Mouse (Mus musculus): ENCODE measurements around the gene Cers2. TPM values are rescaled to one million over a fixed set of nuclear protein-coding genes. Genes with fewer than 3 reads are reported as not detected.

Cers2 gene
- polyA plus RNA-seq (2012; rRNA removed) = 89.6 and 100 TPM in 2 replicates

GRCm38 (mm10) chr3:95314486-95315093 lies at the start of gene Cers2:
Gene Cers2, plus strand, starts transcription at chr3:95314791.
- DNase-seq (ENCODE audit: low read depth) = peak; percentile 43
- TF ChIP-seq CTCF (IDR thresholded peaks at IDR 0.05; ENCODE audit: borderline replicate concordance, extremely low read depth, insufficient read depth, insufficient read length) (no peak), POLR2A (IDR thresholded peaks at IDR 0.05; ENCODE audit: borderline replicate concordance, extremely low read depth, insufficient read depth, insufficient read length, poor library complexity, severe bottlenecking) (no peak)

DNA sequence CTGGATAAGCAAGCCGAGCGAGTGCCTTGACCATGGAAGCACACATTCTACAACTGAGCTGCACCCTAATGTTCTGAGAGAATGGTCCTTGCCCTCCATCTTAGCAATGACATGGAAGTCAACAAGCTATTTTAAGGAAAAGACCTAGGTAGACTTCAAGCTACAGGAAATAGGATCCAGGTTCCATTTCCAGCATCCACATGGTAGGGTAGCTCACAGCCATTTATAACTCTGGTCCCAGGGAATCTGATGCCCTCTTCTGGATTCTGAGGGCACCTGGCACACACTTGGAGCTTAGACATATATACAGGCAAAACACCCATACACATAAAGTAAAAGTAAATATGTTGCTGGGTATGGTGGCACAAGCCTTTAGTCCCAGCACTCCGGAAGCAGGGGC lies 48.5 kb upstream of the Cers2 start:
- DNase-seq (ENCODE audit: low read depth) = no peak
- TF ChIP-seq POLR2A (IDR thresholded peaks at IDR 0.05; ENCODE audit: borderline replicate concordance, extremely low read depth, insufficient read depth, insufficient read length, poor library complexity, severe bottlenecking) (no peak), CTCF (IDR thresholded peaks at IDR 0.05; ENCODE audit: borderline replicate concordance, extremely low read depth, insufficient read depth, insufficient read length) (no peak)

DNA sequence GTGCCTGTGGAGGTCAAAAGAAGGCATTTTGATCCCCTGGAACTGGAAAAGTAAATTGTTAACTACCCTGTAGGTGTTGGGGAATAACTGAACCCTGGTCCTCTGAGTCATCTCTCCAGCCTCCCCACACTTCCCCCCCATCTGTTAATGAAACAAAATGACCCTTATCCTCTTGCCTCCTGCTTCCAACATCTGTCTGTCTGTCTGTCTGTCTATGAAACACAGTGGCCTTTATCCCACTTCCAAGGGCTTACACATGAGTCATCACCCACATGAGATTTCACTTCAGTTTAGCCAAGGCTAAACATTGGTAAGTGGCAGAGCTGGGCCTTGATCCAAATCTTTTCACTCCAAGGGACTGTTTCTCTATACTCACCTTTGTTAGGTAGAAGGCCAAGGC lies 46.7 kb upstream of the Cers2 start:
- no peak for TF ChIP-seq POLR2A (IDR thresholded peaks at IDR 0.05; ENCODE audit: borderline replicate concordance, extremely low read depth, insufficient read depth, insufficient read length, poor library complexity, severe bottlenecking)
- TF ChIP-seq CTCF (IDR thresholded peaks at IDR 0.05; ENCODE audit: borderline replicate concordance, extremely low read depth, insufficient read depth, insufficient read length) = no peak
- no peak for DNase-seq (ENCODE audit: low read depth)

DNA sequence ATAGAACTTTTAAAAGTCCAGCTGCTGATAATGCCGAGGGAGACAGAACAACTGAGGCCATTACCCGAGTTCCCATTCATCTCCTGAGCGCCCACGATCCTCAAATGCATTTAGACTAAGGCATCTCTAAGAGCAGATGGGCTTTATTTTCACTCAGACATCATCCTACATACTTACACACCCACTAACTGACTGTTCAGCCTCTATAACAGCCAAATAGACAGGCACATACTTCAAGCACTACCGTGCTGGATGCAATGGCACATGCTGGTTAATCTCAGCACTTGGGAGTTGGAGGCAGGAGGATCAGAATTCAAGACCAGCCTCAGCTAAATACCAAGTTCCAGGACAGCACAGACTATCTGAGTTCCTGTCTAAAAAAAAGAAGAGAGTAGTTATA lies 44.8 kb upstream of the Cers2 start:
- DNase-seq (ENCODE audit: low read depth) = no peak
- no peak for TF ChIP-seq CTCF (IDR thresholded peaks at IDR 0.05; ENCODE audit: borderline replicate concordance, extremely low read depth, insufficient read depth, insufficient read length)
- no peak for TF ChIP-seq POLR2A (IDR thresholded peaks at IDR 0.05; ENCODE audit: borderline replicate concordance, extremely low read depth, insufficient read depth, insufficient read length, poor library complexity, severe bottlenecking)

- no peak for TF ChIP-seq POLR2A (IDR thresholded peaks at IDR 0.05; ENCODE audit: borderline replicate concordance, extremely low read depth, insufficient read depth, insufficient read length, poor library complexity, severe bottlenecking)
- TF ChIP-seq CTCF (IDR thresholded peaks at IDR 0.05; ENCODE audit: borderline replicate concordance, extremely low read depth, insufficient read depth, insufficient read length) = no peak
- DNase-seq (ENCODE audit: low read depth) = no peak
Measured at GRCm38 (mm10) chr3:95270766-95271364, 43.7 kb upstream of the Cers2 start.

DNA sequence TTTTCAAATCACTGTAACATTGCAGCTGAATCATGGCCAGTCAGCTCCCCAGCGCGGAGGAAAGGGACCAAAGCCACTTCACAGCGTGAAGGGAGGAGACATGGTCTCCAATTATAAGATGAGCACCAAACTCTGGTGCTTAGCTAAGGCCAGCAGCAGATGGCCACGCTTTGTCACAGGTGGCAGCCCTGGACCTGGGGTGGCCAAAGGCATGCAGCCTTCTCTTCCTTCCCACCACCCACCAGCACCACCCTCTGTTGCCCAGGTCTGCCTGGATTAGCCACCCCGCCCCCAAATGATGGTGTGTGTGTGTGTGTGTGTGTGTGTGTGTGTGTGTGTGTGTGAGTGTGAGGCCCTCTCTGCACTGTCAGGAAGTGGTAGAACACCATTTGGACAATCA lies 41.1 kb upstream of the Cers2 start:
- no peak for DNase-seq (ENCODE audit: low read depth)
- TF ChIP-seq CTCF (IDR thresholded peaks at IDR 0.05; ENCODE audit: borderline replicate concordance, extremely low read depth, insufficient read depth, insufficient read length) (no peak), POLR2A (IDR thresholded peaks at IDR 0.05; ENCODE audit: borderline replicate concordance, extremely low read depth, insufficient read depth, insufficient read length, poor library complexity, severe bottlenecking) (no peak)

DNA sequence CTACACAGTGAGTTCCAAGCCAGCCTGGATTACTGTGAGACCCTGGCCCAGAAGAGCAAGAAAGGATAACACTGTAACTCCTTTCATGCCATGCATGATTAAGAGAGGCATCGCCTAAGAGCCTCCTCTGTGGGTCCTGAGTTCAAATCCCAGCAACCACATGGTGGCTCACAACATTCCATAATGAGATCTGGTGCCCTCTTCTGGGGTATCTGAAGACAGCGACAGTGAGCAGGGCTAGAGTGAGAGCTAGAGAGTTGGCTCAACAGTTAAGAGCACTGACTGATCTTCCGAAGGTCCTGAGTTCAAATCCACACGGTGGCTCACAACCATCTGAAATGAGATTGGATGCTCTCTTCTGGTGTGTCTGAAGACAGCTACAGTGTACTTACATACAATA lies 40.1 kb upstream of the Cers2 start:
- no peak for TF ChIP-seq POLR2A (IDR thresholded peaks at IDR 0.05; ENCODE audit: borderline replicate concordance, extremely low read depth, insufficient read depth, insufficient read length, poor library complexity, severe bottlenecking)
- TF ChIP-seq CTCF (IDR thresholded peaks at IDR 0.05; ENCODE audit: borderline replicate concordance, extremely low read depth, insufficient read depth, insufficient read length) = no peak
- no peak for DNase-seq (ENCODE audit: low read depth)

- no peak for DNase-seq (ENCODE audit: low read depth)
- no peak for TF ChIP-seq CTCF (IDR thresholded peaks at IDR 0.05; ENCODE audit: borderline replicate concordance, extremely low read depth, insufficient read depth, insufficient read length)
- no peak for TF ChIP-seq POLR2A (IDR thresholded peaks at IDR 0.05; ENCODE audit: borderline replicate concordance, extremely low read depth, insufficient read depth, insufficient read length, poor library complexity, severe bottlenecking)
Measured at GRCm38 (mm10) chr3:95275161-95275560, 39.4 kb upstream of the Cers2 start.

DNA sequence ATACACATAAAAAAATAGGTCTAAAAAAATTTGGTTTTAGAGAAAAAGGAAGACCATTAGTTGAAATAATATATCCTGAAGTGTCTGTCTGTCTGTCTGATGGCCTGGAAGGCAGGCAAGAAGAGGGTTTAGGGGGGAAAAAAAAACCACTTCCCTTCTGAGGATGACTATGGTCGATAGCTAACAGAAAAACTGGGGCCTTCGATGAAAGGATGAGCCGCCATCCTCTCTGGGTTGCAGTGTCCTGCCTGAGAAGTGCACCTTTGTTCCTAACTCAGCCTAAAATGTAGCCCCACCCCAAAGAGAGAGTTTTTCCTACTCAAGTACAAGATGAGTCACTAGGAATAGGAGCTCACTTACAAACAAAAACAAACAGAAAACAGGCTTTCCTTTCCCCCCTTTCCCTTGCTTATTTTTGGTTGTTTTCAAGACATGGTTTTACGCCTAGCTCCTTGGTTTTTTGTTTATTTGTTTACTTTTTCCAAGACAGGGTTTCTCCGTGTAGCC lies 38.1 kb upstream of the Cers2 start:
- TF ChIP-seq CTCF (IDR thresholded peaks at IDR 0.05; ENCODE audit: borderline replicate concordance, extremely low read depth, insufficient read depth, insufficient read length) (no peak), POLR2A (IDR thresholded peaks at IDR 0.05; ENCODE audit: borderline replicate concordance, extremely low read depth, insufficient read depth, insufficient read length, poor library complexity, severe bottlenecking) (no peak)
- DNase-seq (ENCODE audit: low read depth) = no peak

- DNase-seq (ENCODE audit: low read depth) = no peak
- TF ChIP-seq POLR2A (IDR thresholded peaks at IDR 0.05; ENCODE audit: borderline replicate concordance, extremely low read depth, insufficient read depth, insufficient read length, poor library complexity, severe bottlenecking) = no peak
- no peak for TF ChIP-seq CTCF (IDR thresholded peaks at IDR 0.05; ENCODE audit: borderline replicate concordance, extremely low read depth, insufficient read depth, insufficient read length)
Measured at GRCm38 (mm10) chr3:95277149-95277551, 37.4 kb upstream of the Cers2 start.

- TF ChIP-seq POLR2A (IDR thresholded peaks at IDR 0.05; ENCODE audit: borderline replicate concordance, extremely low read depth, insufficient read depth, insufficient read length, poor library complexity, severe bottlenecking) (no peak), CTCF (IDR thresholded peaks at IDR 0.05; ENCODE audit: borderline replicate concordance, extremely low read depth, insufficient read depth, insufficient read length) (no peak)
- peak; percentile 55 for DNase-seq (ENCODE audit: low read depth)
Measured at GRCm38 (mm10) chr3:95280747-95281146, 33.8 kb upstream of the Cers2 start.
